Mouse (Mus musculus) spleen, postnatal 36 days (tissue): ENCODE data around the gene Usp39.

Experiments used
- DNase-seq, 2 experiments: peaks; one replicate each; pipeline ENCODE4 v3.0.0; 2022; ENCODE audit warnings: low spot score in 2 of 2, mixed read lengths in 1 of 2

Gene Usp39

GRCm38 (mm10) chr6:72345074-72345567 lies at the start of gene Usp39:
Usp39 (minus strand) TSS chr6:72345184.
- DNase-seq = peak; percentile 90 to 92

- no peak for DNase-seq
These were observed 47.4 kb upstream of the Usp39 start for GRCm38 (mm10) chr6:72392341-72392740.

- DNase-seq = peak; percentile 52 to 62
These were observed 46.0 kb upstream of the Usp39 start for GRCm38 (mm10) chr6:72390795-72391521.

- DNase-seq = peak; percentile 76
These were observed 45.2 kb upstream of the Usp39 start, which contains the start of gene Vamp8 for GRCm38 (mm10) chr6:72389941-72390771. Vamp8 (minus strand) TSS chr6:72390703.

GRCm38 (mm10) chr6:72389471-72389940 lies 44.5 kb upstream of the Usp39 start:
- DNase-seq = peak; percentile 76 to 82

- DNase-seq = no peak
These were observed 43.9 kb upstream of the Usp39 start for GRCm38 (mm10) chr6:72388791-72389329.

- DNase-seq = no peak
These were observed 43.3 kb upstream of the Usp39 start for GRCm38 (mm10) chr6:72388266-72388665.

- no peak for DNase-seq
These were observed 42.8 kb upstream of the Usp39 start for GRCm38 (mm10) chr6:72387816-72388215.

GRCm38 (mm10) chr6:72386561-72386960 lies 41.6 kb upstream of the Usp39 start:
- DNase-seq = no peak

- no peak for DNase-seq
These were observed 40.3 kb upstream of the Usp39 start for GRCm38 (mm10) chr6:72385258-72385657.

- peak in 1 of 2 experiments; percentile 44 for DNase-seq
These were observed 39.0 kb upstream of the Usp39 start for GRCm38 (mm10) chr6:72383952-72384351.

- DNase-seq = no peak
These were observed 38.3 kb upstream of the Usp39 start for GRCm38 (mm10) chr6:72383142-72383820.

- no peak for DNase-seq
These were observed 37.5 kb upstream of the Usp39 start for GRCm38 (mm10) chr6:72382494-72382893.

GRCm38 (mm10) chr6:72380131-72380770 lies 35.3 kb upstream of the Usp39 start, which contains the start of gene Vamp5:
Vamp5 (minus strand) TSS chr6:72380468.
- peak; percentile 92 to 93 for DNase-seq

GRCm38 (mm10) chr6:72379377-72380130 lies 34.6 kb upstream of the Usp39 start:
- no peak for DNase-seq

- no peak for DNase-seq
These were observed 33.7 kb upstream of the Usp39 start for GRCm38 (mm10) chr6:72378510-72379234.

- DNase-seq = peak; percentile 40 to 52
These were observed 30.0 kb upstream of the Usp39 start for GRCm38 (mm10) chr6:72374820-72375563.

- no peak for DNase-seq
These were observed 29.2 kb upstream of the Usp39 start for GRCm38 (mm10) chr6:72374206-72374605.

- no peak for DNase-seq
These were observed 28.2 kb upstream of the Usp39 start for GRCm38 (mm10) chr6:72373184-72373583.
